Mouse (Mus musculus) embryonic facial prominence, embryonic 13.5 days (tissue): Measurements from ENCODE around the gene Mocs1. TPM values are rescaled to one million over a fixed set of nuclear protein-coding genes. Genes with fewer than 3 reads are reported as not detected.

ENCODE experiments used
- ATAC-seq: fragments of 200-750 bp; cut with Nextera tagmentation; 2 replicates; pipeline ENCODE4 v1.8.0; 2017; ENCODE audit warnings: low read depth; ENCODE audit not compliant: insufficient number of reproducible peaks, insufficient read depth, low FRiP score, low TSS enrichment
- H3K27ac ChIP-seq: fragments of 300-500 bp; sonication (generic); 2 replicates; pipeline ENCODE4 v1.5.1; 2015; ENCODE audit warnings: moderate library complexity, mild to moderate bottlenecking, inconsistent platforms
- H3K27me3 ChIP-seq: fragments of 300-500 bp; sonication (generic); 2 replicates; pipeline ENCODE4 v1.6.1; 2015; ENCODE audit warnings: mild to moderate bottlenecking, inconsistent platforms
- H3K36me3 ChIP-seq: fragments of 300-500 bp; sonication (generic); 2 replicates; pipeline ENCODE4 v1.6.1; 2015; ENCODE audit warnings: mild to moderate bottlenecking, inconsistent platforms
- H3K4me1 ChIP-seq: fragments of 300-500 bp; sonication (generic); 2 replicates; pipeline ENCODE4 v1.6.1; 2015; ENCODE audit warnings: inconsistent platforms
- H3K4me2 ChIP-seq: fragments of 300-500 bp; sonication (generic); 2 replicates; pipeline ENCODE4 v1.6.1; 2015; ENCODE audit warnings: moderate library complexity, mild to moderate bottlenecking, inconsistent platforms
- H3K4me3 ChIP-seq: fragments of 300-500 bp; sonication (generic); 2 replicates; pipeline ENCODE4 v1.5.1; 2015; ENCODE audit warnings: mild to moderate bottlenecking, inconsistent platforms
- H3K9ac ChIP-seq: fragments of 300-500 bp; sonication (generic); 2 replicates; pipeline ENCODE4 v1.6.1; 2015; ENCODE audit warnings: mild to moderate bottlenecking, inconsistent platforms
- H3K9me3 ChIP-seq: fragments of 300-500 bp; sonication (generic); 2 replicates; pipeline ENCODE4 v1.6.1; 2016; ENCODE audit warnings: inconsistent platforms
- WGBS: fragments of 180-500 bp; shearing (Covaris S2); methylation state at CpG from one replicate; pipeline ENCODE4 v1.1.7; 2015; ENCODE audit warnings: mixed read lengths; 5-methylcytosine and 5-hydroxymethylcytosine counted together
- polyA plus RNA-seq: library from polyadenylated mRNA; unstranded; fragments of >200 nt; fragmentation: Nextera tagmentation; extraction: Ambion mirVana; gene quantifications from 2 replicates; pipeline ENCODE4 v1.2.1, GENCODE M21; 2015

Gene Mocs1
- polyA plus RNA-seq, 1 experiment from 2014 or later, result 6.1 TPM

DNA sequence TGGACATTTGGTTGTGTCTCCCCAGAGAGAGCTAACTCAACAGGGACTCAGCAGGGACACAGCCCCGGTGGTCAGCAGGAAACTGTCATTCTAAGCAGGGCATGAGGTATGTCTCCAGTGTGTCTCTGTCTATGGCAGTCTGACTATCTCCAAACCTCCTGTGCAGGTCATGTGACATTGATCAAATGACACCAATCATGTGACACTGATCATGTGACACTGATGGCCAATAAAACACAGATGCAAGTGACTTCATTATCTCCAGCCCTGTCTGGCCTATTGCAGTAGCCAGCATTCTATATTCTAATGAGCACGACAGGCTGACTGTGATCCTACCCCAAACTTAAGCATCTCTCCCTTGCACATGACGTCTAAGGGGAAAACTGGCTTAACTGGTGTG is 11.9 kb upstream of the Mocs1 start:
- Histone ChIP-seq H3K4me2 (no peak overlapping the region), H3K27me3 (no peaks in the 10 kb centered on the region), H3K9me3 (no peaks in the 10 kb centered on the region), H3K27ac (no peak overlapping the region), H3K4me3 (no peak overlapping the region), H3K36me3 (no peaks in the 10 kb centered on the region), H3K9ac (no peak overlapping the region), H3K4me1 (no peaks in the 10 kb centered on the region)
- ATAC-seq, result no peak
- 70% methylated on average over 3 of the region's 3 CpGs for WGBS

DNA sequence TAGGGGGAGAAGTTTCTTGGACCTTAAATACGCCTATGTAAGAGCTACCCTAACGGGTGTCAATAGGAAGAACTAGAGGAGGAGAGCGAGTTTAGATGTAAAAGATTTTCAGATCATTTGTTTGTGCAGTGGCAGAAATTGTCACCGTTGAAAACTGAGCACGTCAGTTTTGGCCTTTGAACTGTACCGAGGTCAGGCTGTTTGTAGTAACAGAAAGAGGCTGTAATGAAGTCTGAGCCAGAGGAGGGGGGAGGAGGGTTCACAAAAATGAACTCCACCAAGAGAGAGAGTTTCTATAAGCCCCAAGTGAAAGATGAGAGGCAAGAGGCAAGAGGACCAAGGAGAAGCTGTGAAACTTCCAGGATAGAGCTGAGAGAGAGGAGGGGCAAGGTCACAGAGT is 8.3 kb upstream of the Mocs1 start:
- H3K36me3 ChIP-seq, result no peaks in the 10 kb centered on the region
- WGBS, result 55% methylated on average over 6 of the region's 6 CpGs
- no peak for ATAC-seq

DNA sequence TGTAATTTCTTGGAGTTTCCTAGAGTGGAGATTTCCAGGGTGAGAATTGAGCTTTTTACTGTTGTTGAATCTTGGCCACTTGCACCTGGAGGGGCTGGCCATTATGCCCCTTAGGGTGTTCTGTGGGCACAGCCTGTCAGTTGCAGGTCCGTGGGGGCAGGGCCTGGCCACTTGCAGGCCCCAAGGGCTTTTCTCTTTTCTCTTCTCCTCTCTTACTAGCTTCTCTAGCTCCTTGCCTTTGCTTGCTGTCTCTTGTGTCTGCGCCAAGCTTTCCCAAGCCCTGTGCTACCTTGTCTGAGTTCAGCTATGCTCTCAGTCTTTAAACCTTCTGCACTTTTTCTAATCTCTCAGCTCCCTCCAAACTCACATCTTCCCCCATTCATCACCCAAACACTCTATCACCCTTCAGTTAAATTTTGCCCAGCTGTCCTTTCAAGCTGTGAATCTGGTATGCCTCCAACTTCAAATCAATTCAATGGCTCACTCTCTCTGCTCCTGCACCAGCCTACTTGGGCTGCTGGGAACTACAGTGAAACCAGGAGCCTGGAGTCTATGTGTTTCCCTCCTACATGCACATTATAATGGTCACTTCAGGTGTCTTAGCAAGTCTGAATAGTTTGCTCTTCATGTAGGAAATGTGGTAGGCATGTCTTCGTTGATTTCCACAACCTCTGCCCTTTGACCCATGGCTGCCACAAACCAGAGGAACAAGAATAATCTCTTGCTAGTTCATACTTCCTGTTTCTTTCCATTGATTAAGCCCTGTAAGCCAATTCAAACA is 5.7 kb upstream of the Mocs1 start:
- H3K36me3 ChIP-seq, result no peaks in the 10 kb centered on the region
- H3K27me3 ChIP-seq, result no peaks in the 10 kb centered on the region
- no peak overlapping the region for H3K27ac ChIP-seq
- 67% methylated on average over 3 of the region's 3 CpGs for WGBS
- 0 out of 2 replicates have a peak, but pooled peaks cover 5% of the 10 kb centered on the region for H3K4me1 ChIP-seq
- no peak overlapping the region for H3K4me3 ChIP-seq
- no peak overlapping the region for H3K9ac ChIP-seq
- no peak for ATAC-seq
- no peak overlapping the region for H3K4me2 ChIP-seq
- H3K9me3 ChIP-seq, result no peaks in the 10 kb centered on the region

More for the DNA sequence above, 8.3 kb upstream of the Mocs1 start:
- Histone ChIP-seq H3K4me2 (no peak overlapping the region), H3K4me1 (0 out of 2 replicates have a peak, but pooled peaks cover 5% of the 10 kb centered on the region), H3K9ac (no peak overlapping the region), H3K27ac (no peak overlapping the region), H3K9me3 (no peaks in the 10 kb centered on the region), H3K4me3 (no peak overlapping the region), H3K27me3 (no peaks in the 10 kb centered on the region)

DNA sequence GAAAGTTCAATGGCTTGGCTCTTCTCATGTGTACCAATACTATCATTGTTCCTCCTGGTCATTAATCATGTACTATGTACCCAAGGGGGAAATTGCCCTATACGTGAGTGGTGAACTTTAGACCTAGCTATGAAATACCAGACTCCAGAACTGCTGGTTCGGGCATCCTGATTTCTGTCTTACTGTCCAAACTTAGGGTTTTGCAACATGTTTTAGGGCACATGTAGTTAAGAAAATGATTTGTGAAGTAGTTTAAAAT is 5.2 kb upstream of the Mocs1 start:
- Histone ChIP-seq H3K4me1 (0 out of 2 replicates have a peak, but pooled peaks cover 5% of the 10 kb centered on the region), H3K4me3 (no peak overlapping the region), H3K9ac (no peak overlapping the region), H3K9me3 (no peaks in the 10 kb centered on the region), H3K27me3 (no peaks in the 10 kb centered on the region), H3K4me2 (no peak overlapping the region), H3K36me3 (no peaks in the 10 kb centered on the region), H3K27ac (no peak overlapping the region)
- 95% methylated on average over 2 of the region's 2 CpGs for WGBS
- no peak for ATAC-seq

DNA sequence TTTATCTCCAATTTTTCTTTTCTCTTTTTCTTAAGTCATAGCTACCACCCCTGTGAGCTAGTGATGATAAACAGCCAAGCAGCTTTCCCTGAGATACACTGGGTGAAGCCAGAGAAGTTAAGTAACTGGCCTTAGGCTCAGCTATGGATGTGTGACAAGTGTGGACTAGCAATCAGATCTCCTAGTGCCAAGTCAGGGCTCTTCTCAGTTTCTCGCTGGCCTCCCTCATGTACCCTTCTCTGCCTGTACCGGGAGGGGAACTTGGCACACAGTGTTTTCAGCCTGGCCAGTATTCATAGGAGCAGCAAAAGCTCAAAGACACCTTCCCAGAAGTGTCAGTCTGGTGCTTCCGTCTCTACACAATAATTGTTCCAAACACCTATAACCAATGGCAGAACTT is 4.3 kb upstream of the Mocs1 start:
- Histone ChIP-seq H3K4me1 (peaks cover 8% of the 10 kb centered on the region), H3K9me3 (no peaks in the 10 kb centered on the region), H3K27me3 (no peaks in the 10 kb centered on the region), H3K27ac (no peak overlapping the region), H3K4me3 (no peak overlapping the region), H3K4me2 (no peak overlapping the region), H3K36me3 (no peaks in the 10 kb centered on the region), H3K9ac (no peak overlapping the region)
- 90% methylated on average over 3 of the region's 3 CpGs for WGBS
- no peak for ATAC-seq

DNA sequence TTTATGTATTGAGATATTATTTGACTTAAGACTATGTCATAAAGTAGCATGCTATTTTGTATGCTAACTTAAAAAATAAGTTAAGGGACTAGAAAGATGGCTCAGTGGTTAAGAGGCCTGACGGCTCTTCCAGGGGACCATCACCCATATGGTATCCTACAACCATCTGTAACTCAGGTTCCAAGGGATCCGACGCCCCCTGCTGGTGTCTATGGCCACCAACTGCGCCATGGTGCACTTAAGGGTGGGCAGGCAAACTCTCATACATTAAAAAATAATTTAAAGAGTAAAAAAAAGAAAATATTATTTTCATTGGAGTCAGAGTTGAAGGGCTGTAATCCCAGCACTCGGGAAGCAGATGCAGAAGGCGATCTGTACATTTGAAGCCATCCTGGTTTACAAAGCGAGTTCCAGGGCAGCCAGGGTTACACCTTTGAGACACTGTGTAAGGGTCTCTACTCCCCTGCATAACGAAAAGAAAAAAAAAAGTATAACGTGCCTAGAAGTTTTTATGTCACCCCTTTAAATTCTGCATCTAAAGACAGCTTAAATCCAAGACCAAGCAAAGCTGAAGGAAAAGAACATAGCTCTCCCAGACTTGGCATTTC is 427 bp upstream of the Mocs1 start:
- Histone ChIP-seq H3K27ac (no peak overlapping the region), H3K27me3 (no peaks in the 10 kb centered on the region), H3K4me2 (peak overlapping the region; percentile 86), H3K9ac (no peak overlapping the region; the same call in 1 of the 2 replicates), H3K4me1 (peaks cover 30% of the 10 kb centered on the region), H3K4me3 (peak overlapping the region; percentile 81), H3K36me3 (no peaks in the 10 kb centered on the region), H3K9me3 (no peaks in the 10 kb centered on the region)
- ATAC-seq, result no peak
- WGBS, result 19% methylated on average over 9 of the region's 9 CpGs

DNA sequence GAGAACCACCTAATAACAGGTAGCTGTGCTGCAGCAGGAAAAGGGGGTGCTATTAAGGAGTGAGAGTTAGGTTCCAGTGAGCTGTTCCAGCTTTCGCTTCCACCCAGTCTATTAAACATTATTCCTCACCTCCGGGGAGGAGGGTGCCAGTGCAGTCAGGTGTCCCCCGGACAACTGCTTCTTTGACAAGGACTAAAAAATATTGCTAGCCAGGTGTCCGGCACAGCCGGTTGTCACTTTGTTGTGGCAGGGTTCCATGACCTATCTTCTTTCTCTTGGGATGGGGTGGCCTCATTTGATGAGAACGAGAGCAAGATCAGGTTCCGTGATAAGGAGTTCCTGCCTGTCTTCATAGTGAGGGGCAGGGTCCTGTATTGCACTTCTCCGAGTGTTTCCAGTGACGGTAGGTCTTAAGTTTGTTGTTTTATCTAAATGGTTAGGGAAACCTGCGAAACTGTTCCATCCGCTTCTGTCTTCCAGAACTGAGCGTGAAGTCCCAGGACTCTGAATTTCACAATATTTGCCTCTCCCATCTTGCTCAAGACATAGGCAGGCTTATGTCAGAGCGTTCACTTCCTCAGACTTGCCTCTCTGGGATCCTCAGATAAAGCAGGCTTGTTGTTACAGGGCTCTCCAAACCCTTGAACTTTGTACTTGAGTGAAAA is 721 bp downstream of the Mocs1 start:
- no peak for ATAC-seq
- Histone ChIP-seq H3K4me3 (peak overlapping the region; percentile 81), H3K9me3 (no peaks in the 10 kb centered on the region), H3K4me2 (peak overlapping the region; percentile 86), H3K36me3 (peaks cover 11% of the 10 kb centered on the region), H3K27ac (peak overlapping the region; percentile 79), H3K4me1 (peaks cover 33% of the 10 kb centered on the region), H3K27me3 (no peaks in the 10 kb centered on the region), H3K9ac (peak overlapping the region; percentile 96)
- 50% methylated on average over 13 of the region's 13 CpGs for WGBS

DNA sequence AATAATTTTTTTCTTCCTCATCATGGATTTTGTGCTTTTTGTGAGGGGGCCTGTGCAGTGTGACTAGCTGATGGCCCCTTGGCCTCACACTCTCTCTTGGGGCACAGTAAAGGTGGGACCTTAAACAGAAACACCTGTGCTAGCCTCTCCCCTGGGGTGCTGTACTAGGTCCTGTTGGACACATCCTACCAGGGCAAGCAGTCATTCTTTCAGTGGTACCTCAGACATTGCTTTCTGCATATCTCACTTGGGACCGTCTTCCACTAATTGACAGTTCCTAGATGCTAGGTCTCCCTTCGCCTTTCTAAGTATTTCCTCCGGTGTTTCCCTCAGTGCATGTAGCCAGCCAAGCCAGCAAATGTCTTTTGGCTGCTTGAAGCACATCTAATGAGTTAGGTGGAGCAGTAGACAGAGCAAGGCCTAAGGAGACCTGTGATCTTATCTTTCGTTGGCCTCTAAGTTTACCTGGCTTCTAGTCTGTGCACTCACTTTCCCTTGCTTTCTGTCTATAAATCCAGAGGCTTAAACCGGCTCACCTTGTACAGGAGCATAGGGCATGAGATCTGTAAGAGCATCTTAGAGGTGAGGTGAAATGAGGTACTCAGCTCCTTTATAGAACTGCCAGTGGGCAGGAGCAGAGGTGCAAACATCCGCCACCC is 1.4 kb downstream of the Mocs1 start:
- peaks cover 18% of the 10 kb centered on the region for H3K36me3 ChIP-seq
- WGBS, result 87% methylated on average over 6 of the region's 6 CpGs
- peak overlapping the region; percentile 96 for H3K9ac ChIP-seq
- H3K4me2 ChIP-seq, result peak overlapping the region; percentile 86
- ATAC-seq, result no peak
- peak overlapping the region; percentile 81 for H3K4me3 ChIP-seq
- peaks cover 33% of the 10 kb centered on the region for H3K4me1 ChIP-seq
- H3K27ac ChIP-seq, result no peak overlapping the region
- H3K9me3 ChIP-seq, result no peaks in the 10 kb centered on the region
- H3K27me3 ChIP-seq, result no peaks in the 10 kb centered on the region

DNA sequence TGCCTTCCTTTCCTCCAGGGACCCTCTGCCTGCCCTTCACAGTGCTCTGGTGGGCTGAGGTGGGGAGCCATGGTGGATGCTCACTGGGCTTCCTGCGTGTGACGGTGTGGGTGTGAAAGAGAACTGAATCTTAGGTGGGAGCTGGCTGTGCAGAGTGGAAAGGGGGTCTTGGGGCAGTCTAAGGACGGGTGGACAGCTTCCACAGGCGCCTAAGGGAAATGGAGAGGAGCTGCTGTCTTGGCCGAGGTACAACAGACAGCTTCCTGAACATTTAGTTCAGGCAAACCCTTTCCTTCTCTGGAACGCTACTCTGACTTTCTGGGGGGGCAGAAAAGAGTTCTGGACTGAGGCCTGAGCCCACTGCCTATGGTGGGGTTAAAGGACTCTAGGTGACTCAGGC is 2.0 kb downstream of the Mocs1 start:
- Histone ChIP-seq H3K27me3 (no peaks in the 10 kb centered on the region), H3K4me3 (0 out of 2 replicates have a peak overlapping the region, but pooled peaks have one; percentile 81), H3K36me3 (peaks cover 23% of the 10 kb centered on the region), H3K4me2 (peak overlapping the region; percentile 86), H3K4me1 (peaks cover 33% of the 10 kb centered on the region), H3K9me3 (no peaks in the 10 kb centered on the region), H3K27ac (no peak overlapping the region), H3K9ac (peak overlapping the region; percentile 44; the same call in 1 of the 2 replicates)
- no peak for ATAC-seq
- WGBS, result 76% methylated on average over 6 of the region's 6 CpGs

DNA sequence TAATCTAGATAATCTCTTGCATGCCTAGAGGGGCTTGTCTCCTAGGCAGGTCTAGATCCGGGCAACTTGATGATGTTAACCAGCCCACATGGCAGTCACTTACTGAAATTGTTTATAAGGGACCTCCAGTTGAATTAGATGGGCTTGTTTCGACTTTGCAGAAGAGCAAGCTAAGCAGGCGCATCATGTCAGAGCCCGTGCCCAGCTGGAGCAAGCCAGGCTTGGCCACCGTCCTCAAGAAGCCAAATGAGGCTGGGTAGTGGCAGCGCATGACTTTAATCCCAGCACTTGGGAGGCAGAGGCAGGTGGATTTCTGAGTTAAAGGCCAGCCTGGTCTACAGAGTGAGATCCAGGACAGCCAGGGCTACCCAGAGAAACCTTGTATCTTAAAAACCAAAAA is 3.0 kb downstream of the Mocs1 start:
- WGBS, result 87% methylated on average over 6 of the region's 6 CpGs
- no peak overlapping the region for H3K9ac ChIP-seq
- H3K9me3 ChIP-seq, result no peaks in the 10 kb centered on the region
- H3K36me3 ChIP-seq, result peaks cover 32% of the 10 kb centered on the region
- no peak overlapping the region for H3K4me3 ChIP-seq
- peaks cover 33% of the 10 kb centered on the region for H3K4me1 ChIP-seq
- H3K27ac ChIP-seq, result no peak overlapping the region
- ATAC-seq, result no peak
- no peak overlapping the region for H3K4me2 ChIP-seq
- H3K27me3 ChIP-seq, result no peaks in the 10 kb centered on the region

DNA sequence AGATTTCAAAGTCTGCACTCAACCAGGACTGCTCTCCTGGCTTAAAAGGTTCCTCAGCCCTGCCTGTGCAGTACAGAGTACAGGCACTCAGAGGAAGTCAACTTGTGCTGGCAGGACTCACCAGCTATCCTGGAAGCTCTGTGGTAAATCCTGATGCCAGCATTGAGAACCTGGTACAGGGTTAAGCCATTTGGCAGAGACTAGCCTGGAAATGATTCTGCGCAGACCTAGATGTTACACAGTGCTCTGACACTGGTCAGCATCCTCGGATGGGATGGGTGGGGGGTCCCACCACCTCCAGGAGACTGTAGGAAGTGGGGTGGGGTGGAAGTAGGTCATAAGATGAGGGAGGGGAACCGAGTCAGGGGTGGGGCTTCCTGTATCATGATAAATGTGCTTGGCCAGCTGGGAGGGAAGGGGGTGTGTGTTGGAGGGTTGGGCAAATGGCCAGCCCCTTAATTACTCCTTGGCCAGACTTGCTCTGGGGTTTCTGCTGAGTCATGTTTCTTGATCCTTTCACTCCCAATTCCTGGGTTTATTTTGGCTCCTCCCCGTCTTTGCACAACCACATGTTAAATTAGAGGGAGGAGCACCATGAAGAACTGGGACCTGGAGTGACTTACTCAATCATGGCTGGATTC is 4.0 kb downstream of the Mocs1 start:
- ATAC-seq, result no peak
- 68% methylated on average over 4 of the region's 4 CpGs for WGBS
- Histone ChIP-seq H3K9ac (no peak overlapping the region), H3K27ac (no peak overlapping the region), H3K36me3 (peaks cover 40% of the 10 kb centered on the region), H3K4me1 (peaks cover 33% of the 10 kb centered on the region), H3K4me2 (no peak overlapping the region), H3K27me3 (no peaks in the 10 kb centered on the region), H3K4me3 (no peak overlapping the region), H3K9me3 (no peaks in the 10 kb centered on the region)
